Mouse (Mus musculus): ENCODE data around the gene Olfr1438-ps1. TPM values are rescaled to one million over a fixed set of nuclear protein-coding genes. Genes with fewer than 3 reads are reported as not detected.
"Not testable (repeated sequence)": the region's sequence is repeated elsewhere in the genome, so short reads cannot be mapped to it uniquely, and the experiment has no call there.

Gene Olfr1438-ps1
- total RNA-seq (2021) = not detected

DNA sequence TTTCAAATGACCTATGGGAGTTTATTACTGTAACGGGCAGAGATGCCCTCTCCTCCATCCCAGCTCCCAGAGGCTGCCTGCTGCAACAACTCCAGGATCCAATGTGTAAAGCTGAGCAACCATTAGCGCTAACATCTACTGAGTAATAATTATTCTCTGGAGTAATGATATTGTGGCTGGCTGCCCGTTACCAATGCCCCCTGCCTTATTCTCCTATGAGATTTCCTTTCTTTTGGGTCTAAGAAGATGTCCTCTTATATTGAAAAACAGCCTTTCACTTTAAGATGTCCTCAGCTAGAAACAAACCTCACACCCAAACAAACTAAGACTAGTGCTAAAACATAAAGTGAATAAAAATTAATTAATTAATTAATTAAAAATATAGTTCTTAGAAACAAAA lies at the start of gene Olfr1438-ps1:
Olfr1438-ps1 (minus strand) TSS at position 101 of the 400 bp plus-strand sequence.
- intact Hi-C loops (cut with DNase I) = no loop called here
- DNase-seq (ENCODE audit: low spot score in 2 of 2) = no peak

DNA sequence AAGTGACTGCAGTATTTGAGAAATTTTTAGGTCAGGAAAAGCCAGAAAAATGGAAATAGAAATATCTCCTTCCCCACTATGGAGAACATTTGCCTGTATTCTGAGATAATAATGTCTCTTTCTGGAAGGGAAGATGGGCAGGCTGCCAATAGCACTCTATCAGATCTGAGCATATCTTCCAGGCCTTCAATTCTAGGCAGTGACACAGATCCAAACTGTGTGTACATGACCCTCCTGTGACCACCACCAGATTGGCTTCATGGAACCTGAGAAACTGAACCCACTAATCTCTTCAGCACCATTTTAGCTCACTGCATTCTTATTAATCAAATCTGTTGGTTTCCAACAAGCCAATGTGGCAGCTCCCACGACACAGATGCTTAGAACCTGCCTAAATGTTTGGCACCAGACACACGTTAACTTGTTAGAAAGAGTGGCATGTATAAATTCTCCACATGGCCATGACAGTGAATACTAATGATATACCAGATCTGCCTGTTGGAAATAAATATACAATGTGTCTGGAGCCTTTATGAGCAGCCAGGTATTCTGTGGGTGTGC lies 38.8 kb upstream of the Olfr1438-ps1 start:
- intact Hi-C loops (cut with DNase I) = no loop called here

GRCm38 (mm10) chr19:12373004-12373403 lies 37.3 kb upstream of the Olfr1438-ps1 start:
- intact Hi-C loops (cut with DNase I) = no loop called here
- DNase-seq (ENCODE audit: low spot score in 2 of 2) = peak in 1 of 2 experiments; percentile 15

More for the DNA sequence above, 38.8 kb upstream of the Olfr1438-ps1 start:
- DNase-seq (ENCODE audit: low spot score in 2 of 2) = peak; percentile 27 to 76

- no peak for DNase-seq (ENCODE audit: low spot score in 2 of 2)
- intact Hi-C loops (cut with DNase I) = no loop called here
These were observed 10.7 kb downstream of the Olfr1438-ps1 start, which contains the start of gene Olfr1437 for GRCm38 (mm10) chr19:12325001-12325400. Gene Olfr1437, minus strand, starts transcription at chr19:12325101.

- DNase-seq (ENCODE audit: low spot score in 2 of 2); intact Hi-C loops (cut with DNase I): not testable (repeated sequence)
These were observed 36.7 kb downstream of the Olfr1438-ps1 start, which contains the start of gene Olfr1436 for GRCm38 (mm10) chr19:12299030-12299429. Gene Olfr1436, minus strand, starts transcription at chr19:12299130.

DNA sequence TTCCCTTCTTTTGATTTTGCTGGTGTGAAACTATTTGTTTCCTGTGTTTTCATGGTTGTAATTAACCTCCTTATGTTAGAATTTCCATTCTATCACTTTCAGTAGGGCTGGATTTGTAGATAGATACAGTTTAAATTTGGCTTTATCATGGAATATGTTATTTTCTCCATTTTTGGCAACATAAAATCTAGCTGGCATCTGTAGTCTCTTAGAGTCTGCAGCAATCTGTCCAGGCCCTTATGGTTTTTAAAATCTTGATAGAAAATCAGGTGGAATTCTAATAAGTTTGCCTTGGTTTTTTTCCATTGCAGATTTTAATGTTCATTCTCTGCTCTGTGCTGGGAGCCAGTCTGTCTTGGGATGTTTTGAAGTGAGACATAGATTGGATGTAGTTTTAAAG lies 42.7 kb downstream of the Olfr1438-ps1 start:
- intact Hi-C loops (cut with DNase I) = no loop called here
- DNase-seq (ENCODE audit: low spot score in 2 of 2) = peak; percentile 1 to 41

DNA sequence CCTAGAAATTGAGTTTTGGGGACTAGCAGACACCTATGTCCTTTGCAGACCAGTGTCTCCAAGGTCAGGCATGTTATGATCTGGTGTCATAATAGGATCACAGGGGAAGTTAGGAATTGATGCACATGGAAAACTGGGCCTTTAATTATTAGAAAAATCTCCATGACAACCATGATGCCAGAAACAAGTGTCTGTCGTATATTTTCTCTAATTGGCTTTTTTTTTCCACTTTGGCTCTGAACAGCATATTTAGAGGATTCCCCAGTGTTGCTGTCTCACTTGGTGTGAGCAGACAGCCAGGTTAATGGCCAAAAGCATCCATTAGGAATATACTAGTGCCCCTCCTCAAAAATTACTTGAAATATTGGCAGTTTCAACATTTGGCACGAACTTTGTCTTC lies 56.2 kb downstream of the Olfr1438-ps1 start, which contains the start of gene Olfr1434:
Olfr1434 (plus strand) TSS at position 301 of the 400 bp plus-strand sequence.
- intact Hi-C loops (cut with DNase I) = no loop called here

More for the DNA sequence above, 56.2 kb downstream of the Olfr1438-ps1 start, which contains the start of gene Olfr1434:
- no peak for DNase-seq (ENCODE audit: low spot score in 2 of 2)

Other genes starting within 250 kb of the Olfr1438-ps1 start
- gene Olfr1426, start 243.9 kb downstream of the Olfr1438-ps1 start, total RNA-seq (2021) = not detected
- gene Olfr1427, start 232.6 kb downstream of the Olfr1438-ps1 start, total RNA-seq (2021) = not detected
- not detected for gene Olfr1428, start 220.0 kb downstream of the Olfr1438-ps1 start, total RNA-seq (2021)
- not detected for gene Olfr76, start 212.7 kb downstream of the Olfr1438-ps1 start, total RNA-seq (2021)
- gene Olfr1555-ps1, start 165.8 kb downstream of the Olfr1438-ps1 start, total RNA-seq (2021) = not detected
- gene Olfr1431, start 135.3 kb downstream of the Olfr1438-ps1 start, total RNA-seq (2021) = not detected
- not detected for gene Olfr1432, start 103.3 kb downstream of the Olfr1438-ps1 start, total RNA-seq (2021)
- not detected for gene Olfr262, start 94.3 kb downstream of the Olfr1438-ps1 start, total RNA-seq (2021)
- not detected for gene Olfr235, start 74.9 kb downstream of the Olfr1438-ps1 start, total RNA-seq (2021)
- gene Olfr1434, start 56.1 kb downstream of the Olfr1438-ps1 start, total RNA-seq (2021) = not detected
- not detected for gene Olfr1436, start 36.8 kb downstream of the Olfr1438-ps1 start, total RNA-seq (2021)
- gene Olfr1437, start 10.8 kb downstream of the Olfr1438-ps1 start, total RNA-seq (2021) = not detected
- not detected for gene Olfr1440, start 51.4 kb upstream of the Olfr1438-ps1 start, total RNA-seq (2021)
- not detected for gene Olfr1441, start 81.5 kb upstream of the Olfr1438-ps1 start, total RNA-seq (2021)
- gene Pfpl, start 92.0 kb upstream of the Olfr1438-ps1 start, total RNA-seq (2021) = not detected
- gene Mpeg1, start 124.9 kb upstream of the Olfr1438-ps1 start, total RNA-seq (2021) = 1 to 10 TPM; 7.6 to 8.7 TPM
- gene Dtx4, start 165.5 kb upstream of the Olfr1438-ps1 start, total RNA-seq (2021) = 10 to 100 TPM; 32.7 to 37.1 TPM
- gene Fam111a, start 209.8 kb upstream of the Olfr1438-ps1 start, total RNA-seq (2021) = 1 to 10 TPM; 1.8 to 2.6 TPM